Mouse (Mus musculus): ENCODE measurements around the gene Arhgap45.
"Not testable (repeated sequence)": the region's sequence is repeated elsewhere in the genome, so short reads cannot be mapped to it uniquely, and the experiment has no call there.

Gene Arhgap45

GRCm38 (mm10) chr10:80033511-80034391 is 17.3 kb downstream of the Arhgap45 start:
- no peak for DNase-seq (ENCODE audit: low spot score in 2 of 2)

GRCm38 (mm10) chr10:80035148-80035547 is 18.7 kb downstream of the Arhgap45 start:
- no peak for DNase-seq (ENCODE audit: low spot score in 2 of 2)

GRCm38 (mm10) chr10:80035686-80036085 is 19.2 kb downstream of the Arhgap45 start:
- no peak for DNase-seq (ENCODE audit: low spot score in 2 of 2)

GRCm38 (mm10) chr10:80036832-80037231 is 20.4 kb downstream of the Arhgap45 start:
- DNase-seq (ENCODE audit: low spot score in 2 of 2) = no peak

- peak; percentile 96 to 97 for DNase-seq (ENCODE audit: low spot score in 2 of 2)
These were observed 23.1 kb downstream of the Arhgap45 start, which contains the start of gene Polr2e for GRCm38 (mm10) chr10:80039559-80039979. TSS of gene Polr2e (minus strand) at chr10:80039795.

- not testable (repeated sequence) for DNase-seq (ENCODE audit: low spot score in 2 of 2)
These were observed 25.1 kb downstream of the Arhgap45 start for GRCm38 (mm10) chr10:80041409-80042060.

GRCm38 (mm10) chr10:80044087-80044486 is 27.6 kb downstream of the Arhgap45 start:
- DNase-seq (ENCODE audit: low spot score in 2 of 2) = no peak

- DNase-seq (ENCODE audit: low spot score in 2 of 2) = not testable (repeated sequence)
These were observed 28.9 kb downstream of the Arhgap45 start for GRCm38 (mm10) chr10:80045364-80045763.

GRCm38 (mm10) chr10:80045766-80046165 is 29.3 kb downstream of the Arhgap45 start:
- no peak for DNase-seq (ENCODE audit: low spot score in 2 of 2)

GRCm38 (mm10) chr10:80047041-80047565 is 30.6 kb downstream of the Arhgap45 start, which contains the start of gene Gpx4:
TSS of gene Gpx4 (plus strand) at chr10:80047166.
- DNase-seq (ENCODE audit: low spot score in 2 of 2) = no peak

GRCm38 (mm10) chr10:80048396-80048795 is 31.9 kb downstream of the Arhgap45 start:
- no peak for DNase-seq (ENCODE audit: low spot score in 2 of 2)

- no peak for DNase-seq (ENCODE audit: low spot score in 2 of 2)
These were observed 32.4 kb downstream of the Arhgap45 start for GRCm38 (mm10) chr10:80048834-80049233.

- no peak for DNase-seq (ENCODE audit: low spot score in 2 of 2)
These were observed 33.8 kb downstream of the Arhgap45 start for GRCm38 (mm10) chr10:80050244-80050643.

- DNase-seq (ENCODE audit: low spot score in 2 of 2) = no peak
These were observed 34.6 kb downstream of the Arhgap45 start for GRCm38 (mm10) chr10:80050885-80051617.

GRCm38 (mm10) chr10:80051618-80052373 is 35.3 kb downstream of the Arhgap45 start:
- DNase-seq (ENCODE audit: low spot score in 2 of 2) = no peak

- no peak for DNase-seq (ENCODE audit: low spot score in 2 of 2)
These were observed 35.9 kb downstream of the Arhgap45 start for GRCm38 (mm10) chr10:80052374-80052764.

GRCm38 (mm10) chr10:80053259-80053780 is 36.9 kb downstream of the Arhgap45 start:
- DNase-seq (ENCODE audit: low spot score in 2 of 2) = peak; percentile 100

- DNase-seq (ENCODE audit: low spot score in 2 of 2) = peak in 1 of 2 experiments; percentile 69
These were observed 37.7 kb downstream of the Arhgap45 start for GRCm38 (mm10) chr10:80053831-80054815.

- not testable (repeated sequence) for DNase-seq (ENCODE audit: low spot score in 2 of 2)
These were observed 38.5 kb downstream of the Arhgap45 start for GRCm38 (mm10) chr10:80054911-80055310.
